Mouse (Mus musculus) liver, embryonic 14.5 days (tissue): ENCODE measurements at regions not wholly inside any gene's neighbourhood (a gene's known extent, or its start where the extent isn't known, plus 50 kb on each side); places are given as distances from the start of the nearest gene placed in this dataset.

ENCODE experiments used
- CTCF ChIP-seq: IDR thresholded peaks from 2 replicates; pipeline ENCODE4 v1.5.1; 2016; ENCODE audit warnings: antibody characterized with exemption, low read depth, control low read depth
- EP300 ChIP-seq: IDR thresholded peaks from 2 replicates; pipeline ENCODE4 v1.6.1; 2016; ENCODE audit warnings: antibody characterized with exemption, low read depth

DNA sequence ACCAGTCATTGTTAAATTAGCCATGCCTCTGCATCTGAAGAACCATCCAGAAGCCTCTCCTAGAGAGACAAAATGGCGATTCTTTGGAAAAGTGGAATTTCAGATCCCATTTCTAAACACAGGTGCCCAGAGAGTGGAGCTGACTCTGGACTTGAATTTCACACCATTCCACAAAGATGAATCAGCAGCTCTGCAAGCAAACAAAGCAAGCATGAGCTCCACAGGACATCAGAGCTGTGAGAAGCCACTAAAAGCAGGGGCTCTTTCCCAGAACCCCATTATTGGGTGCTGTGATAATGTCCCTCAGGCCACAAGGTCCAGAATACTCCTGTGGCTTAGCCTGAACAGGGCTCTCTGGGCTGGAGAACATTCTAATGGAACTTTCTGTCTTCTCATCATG, 119.4 kb upstream of the Tenm4 start:
- TF ChIP-seq CTCF (no peak), EP300 (no peak)
